Mouse (Mus musculus) neural tube, embryonic 11.5 days (tissue): ENCODE measurements at regions not wholly inside any gene's neighbourhood (a gene's known extent, or its start where the extent isn't known, plus 50 kb on each side); places are given as distances from the start of the nearest gene placed in this dataset.
A peak's percentile ranks its signal among the peaks of the same experiment; 100 is the strongest.
"Not testable (repeated sequence)": the region's sequence is repeated elsewhere in the genome, so short reads cannot be mapped to it uniquely, and the experiment has no call there.

Source experiments
- ATAC-seq: fragments of 200-750 bp; cut with Nextera tagmentation; 2 replicates; pipeline ENCODE4 v1.8.0; 2017; ENCODE audit warnings: moderate number of reproducible peaks, mild to moderate bottlenecking, moderate TSS enrichment, moderate library complexity; ENCODE audit not compliant: insufficient read depth, low FRiP score, low TSS enrichment
- DNase-seq: peaks from one replicate; pipeline ENCODE4 v3.0.0-alpha.2; 2015; ENCODE audit warnings: low spot score
- H3K27ac ChIP-seq: fragments of 300-500 bp; sonication (generic); 2 replicates; pipeline ENCODE4 v1.5.1; 2014; ENCODE audit warnings: low read depth, mild to moderate bottlenecking, low read length
- H3K27me3 ChIP-seq: fragments of 300-500 bp; sonication (generic); 2 replicates; pipeline ENCODE4 v1.6.1; 2014; ENCODE audit warnings: mild to moderate bottlenecking, low read length, mixed read lengths; ENCODE audit not compliant: control insufficient read depth, insufficient read depth
- H3K36me3 ChIP-seq: fragments of 300-500 bp; sonication (generic); 2 replicates; pipeline ENCODE4 v1.6.1; 2014; ENCODE audit warnings: mild to moderate bottlenecking, low read length, moderate library complexity, mixed read lengths; ENCODE audit not compliant: control insufficient read depth, insufficient read depth
- H3K4me1 ChIP-seq: fragments of 300-500 bp; sonication (generic); 2 replicates; pipeline ENCODE4 v1.6.1; 2014; ENCODE audit warnings: low read length, mixed read lengths; ENCODE audit not compliant: control insufficient read depth, insufficient read depth
- H3K4me2 ChIP-seq: fragments of 300-500 bp; sonication (generic); 2 replicates; pipeline ENCODE4 v1.6.1; 2014; ENCODE audit warnings: low read depth, mild to moderate bottlenecking, moderate library complexity
- H3K4me3 ChIP-seq: fragments of 300-500 bp; sonication (generic); 2 replicates; pipeline ENCODE4 v1.5.1; 2014; ENCODE audit warnings: low read depth, low read length
- H3K9ac ChIP-seq: fragments of 300-500 bp; sonication (generic); 2 replicates; pipeline ENCODE4 v1.6.1; 2014; ENCODE audit warnings: mild to moderate bottlenecking, low read length
- H3K9me3 ChIP-seq: fragments of 300-500 bp; sonication (generic); 2 replicates; pipeline ENCODE4 v1.6.1; 2016; ENCODE audit warnings: low read length; ENCODE audit not compliant: control insufficient read depth
- WGBS: fragments of 180-500 bp; shearing (Covaris S2); extraction: QIAGEN DNeasy Blood & Tissue Kit; methylation state at CpG from one replicate; pipeline ENCODE4 v1.1.7; 2014; 5-methylcytosine and 5-hydroxymethylcytosine counted together

DNA sequence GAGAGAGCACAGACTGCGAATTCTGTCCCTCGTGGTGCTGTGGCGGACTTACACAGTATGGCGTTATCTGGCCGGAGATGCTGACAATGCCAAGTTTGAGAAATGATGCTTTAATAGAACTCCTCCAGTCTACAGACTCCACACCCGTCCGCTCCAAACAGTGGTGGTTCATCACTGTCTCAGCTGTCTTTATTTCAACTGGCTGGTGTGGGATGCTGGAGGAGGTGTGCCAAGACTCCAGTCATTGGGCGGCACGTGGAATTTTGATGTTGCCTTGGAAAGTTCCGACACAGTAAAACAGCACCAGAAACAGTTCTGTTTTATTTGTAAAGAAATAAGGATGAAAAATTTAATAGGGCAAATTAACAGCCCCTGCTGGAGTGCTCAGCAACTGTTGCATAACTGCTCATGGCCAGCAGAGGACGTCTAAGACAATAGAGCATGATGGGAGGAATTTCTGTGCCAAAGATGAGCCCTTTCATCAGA, 141.8 kb upstream of the 1700025G04Rik start:
- Histone ChIP-seq H3K36me3 (no peaks in the 10 kb centered on the region), H3K27ac (no peak overlapping the region), H3K27me3 (no peaks in the 10 kb centered on the region), H3K4me3 (no peak overlapping the region), H3K9me3 (no peaks in the 10 kb centered on the region), H3K9ac (no peak overlapping the region), H3K4me1 (no peaks in the 10 kb centered on the region), H3K4me2 (no peak overlapping the region)
- no peak for ATAC-seq
- WGBS, result 82% methylated on average over 11 of the region's 11 CpGs
- DNase-seq, result no peak

DNA sequence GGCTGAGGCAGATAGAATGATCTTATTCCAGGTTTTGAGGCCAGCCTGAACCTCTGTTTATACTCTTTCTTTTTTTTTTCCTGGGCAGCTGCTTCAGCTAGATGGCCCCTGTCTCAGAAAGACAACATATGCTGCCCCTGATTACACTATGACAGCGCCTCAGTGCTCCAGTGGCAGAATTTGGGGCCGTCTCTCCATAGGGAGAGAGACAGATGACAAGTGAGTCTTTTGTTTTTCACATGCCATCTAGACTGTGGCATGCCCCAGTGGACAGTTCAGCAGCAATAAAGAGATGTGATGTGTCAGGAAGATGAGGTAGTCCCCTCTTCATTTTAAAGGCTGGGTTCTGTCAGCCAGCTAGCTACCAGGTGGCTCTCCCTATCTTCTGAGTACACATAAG, 139.8 kb upstream of the 1700025G04Rik start:
- no peak overlapping the region for H3K4me2 ChIP-seq
- no peak overlapping the region for H3K27ac ChIP-seq
- H3K9ac ChIP-seq, result no peak overlapping the region
- ATAC-seq (no peak), DNase-seq (no peak)
- no peaks in the 10 kb centered on the region for H3K4me1 ChIP-seq
- 57% methylated on average over 2 of the region's 2 CpGs for WGBS
- H3K9me3 ChIP-seq, result no peaks in the 10 kb centered on the region
- no peaks in the 10 kb centered on the region for H3K27me3 ChIP-seq
- H3K4me3 ChIP-seq, result no peak overlapping the region
- H3K36me3 ChIP-seq, result no peaks in the 10 kb centered on the region

DNA sequence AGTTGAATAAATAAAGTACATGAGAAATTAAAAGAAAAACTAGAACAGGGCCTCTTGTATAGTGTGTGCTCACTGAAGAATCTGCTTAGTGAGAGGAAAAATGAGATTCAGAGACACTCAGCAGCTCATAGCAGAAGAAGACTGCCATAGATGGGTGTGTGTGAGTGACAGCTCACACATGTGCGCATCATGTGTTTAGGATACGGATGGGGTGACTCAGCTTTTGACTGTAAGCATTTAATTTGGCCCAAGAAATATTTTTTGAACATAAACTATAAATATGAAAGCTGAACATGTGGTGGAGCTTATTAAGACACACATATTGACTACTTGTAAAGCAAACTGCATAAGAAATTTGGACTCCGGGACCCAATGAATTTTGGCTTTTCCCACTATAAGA, 136.1 kb upstream of the 1700025G04Rik start:
- WGBS, result 91% methylated on average over 3 of the region's 3 CpGs
- H3K4me2 ChIP-seq, result no peak overlapping the region
- H3K4me3 ChIP-seq, result no peak overlapping the region
- no peak overlapping the region for H3K27ac ChIP-seq
- H3K36me3 ChIP-seq, result no peaks in the 10 kb centered on the region
- no peak overlapping the region for H3K9ac ChIP-seq
- no peak for ATAC-seq
- DNase-seq, result no peak
- H3K4me1 ChIP-seq, result no peaks in the 10 kb centered on the region
- no peaks in the 10 kb centered on the region for H3K27me3 ChIP-seq
- no peaks in the 10 kb centered on the region for H3K9me3 ChIP-seq

- Histone ChIP-seq H3K9me3 (no peaks in the 10 kb centered on the region), H3K27ac (no peak overlapping the region), H3K9ac (no peak overlapping the region), H3K27me3 (no peaks in the 10 kb centered on the region), H3K4me1 (no peaks in the 10 kb centered on the region), H3K4me3 (no peak overlapping the region), H3K4me2 (no peak overlapping the region), H3K36me3 (no peaks in the 10 kb centered on the region)
- ATAC-seq (no peak), DNase-seq (no peak)
- 82% methylated on average over 1 of the region's 1 CpGs for WGBS
Observed at GRCm38 (mm10) chr1:152223666-152224065, 133.7 kb upstream of the 1700025G04Rik start.

- ATAC-seq, result no peak
- Histone ChIP-seq H3K4me1 (no peaks in the 10 kb centered on the region), H3K9ac (no peak overlapping the region), H3K9me3 (no peaks in the 10 kb centered on the region), H3K27me3 (no peaks in the 10 kb centered on the region), H3K4me3 (no peak overlapping the region), H3K4me2 (no peak overlapping the region), H3K36me3 (no peaks in the 10 kb centered on the region), H3K27ac (no peak overlapping the region)
- WGBS, result 88% methylated on average over 14 of the region's 14 CpGs
- DNase-seq, result no peak
Observed at GRCm38 (mm10) chr1:152220804-152221565, 131.1 kb upstream of the 1700025G04Rik start.

- H3K9ac ChIP-seq, ATAC-seq, H3K27ac ChIP-seq, DNase-seq, H3K27me3 ChIP-seq, H3K4me1 ChIP-seq, H3K9me3 ChIP-seq, H3K4me3 ChIP-seq, H3K4me2 ChIP-seq, H3K36me3 ChIP-seq: not testable (repeated sequence)
- WGBS, result 82% methylated on average over 5 of the region's 5 CpGs
Observed at GRCm38 (mm10) chr1:152219752-152220151, 129.8 kb upstream of the 1700025G04Rik start.

DNA sequence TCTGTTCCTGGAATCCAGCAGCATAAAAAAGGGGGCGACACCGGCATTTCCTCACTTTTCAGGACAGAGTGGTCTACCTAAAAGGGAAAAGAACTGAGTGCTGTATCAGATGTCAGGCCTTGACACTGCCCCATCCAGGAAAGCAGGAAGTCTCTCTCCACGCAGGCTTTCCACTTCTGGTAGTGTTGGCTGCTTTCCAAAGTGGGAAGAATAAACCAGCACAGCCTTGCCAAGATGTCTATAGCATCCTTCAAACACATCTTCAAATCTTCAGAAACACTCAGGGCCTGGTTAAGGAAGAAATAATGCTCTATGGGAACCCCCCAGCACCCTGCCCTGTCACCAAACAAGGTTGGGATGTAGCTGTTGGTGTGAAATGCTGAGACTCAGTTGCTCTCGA, 127.5 kb upstream of the 1700025G04Rik start:
- ATAC-seq, result no peak
- Histone ChIP-seq H3K36me3 (no peaks in the 10 kb centered on the region), H3K9me3 (no peaks in the 10 kb centered on the region), H3K4me3 (no peak overlapping the region), H3K27ac (no peak overlapping the region), H3K4me1 (no peaks in the 10 kb centered on the region), H3K9ac (no peak overlapping the region), H3K4me2 (no peak overlapping the region), H3K27me3 (no peaks in the 10 kb centered on the region)
- WGBS, result 83% methylated on average over 4 of the region's 4 CpGs
- DNase-seq, result no peak

DNA sequence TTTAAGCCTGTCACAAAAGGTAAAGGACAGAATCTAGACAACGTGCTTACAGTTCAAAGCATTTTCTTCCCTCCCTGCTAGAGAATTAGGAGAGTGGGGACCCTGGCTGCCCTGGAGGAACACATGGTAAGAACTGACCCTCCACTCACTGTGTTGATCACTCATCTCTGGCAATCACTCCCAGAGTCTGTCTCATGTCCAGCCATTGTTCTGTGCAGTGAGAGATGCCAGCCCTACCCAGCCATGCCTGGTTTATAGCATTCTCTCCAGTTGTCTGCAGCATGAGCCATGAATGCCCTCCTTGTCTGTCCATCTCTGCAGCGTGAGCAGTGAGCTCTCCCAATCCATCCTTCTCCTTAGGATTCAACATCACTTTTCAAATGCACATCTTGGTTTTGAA, 124.5 kb upstream of the 1700025G04Rik start:
- 82% methylated on average over 2 of the region's 2 CpGs for WGBS
- DNase-seq, result no peak
- no peak for ATAC-seq

GRCm38 (mm10) chr1:152203187-152203586, 113.3 kb upstream of the 1700025G04Rik start:
- H3K4me2 ChIP-seq, result no peak overlapping the region
- H3K9ac ChIP-seq, result no peak overlapping the region
- no peak overlapping the region for H3K27ac ChIP-seq
- no peaks in the 10 kb centered on the region for H3K27me3 ChIP-seq
- H3K4me3 ChIP-seq, result no peak overlapping the region
- H3K36me3 ChIP-seq, result no peaks in the 10 kb centered on the region
- 0 out of 2 replicates have a peak, but pooled peaks cover 3% of the 10 kb centered on the region for H3K4me1 ChIP-seq
- DNase-seq, result peak; percentile 38
- H3K9me3 ChIP-seq, result no peaks in the 10 kb centered on the region
- WGBS, result 51% methylated on average over 2 of the region's 2 CpGs
- ATAC-seq, result no peak

More for the DNA sequence above, 124.5 kb upstream of the 1700025G04Rik start:
- Histone ChIP-seq H3K4me1 (no peaks in the 10 kb centered on the region), H3K9ac (no peak overlapping the region), H3K9me3 (no peaks in the 10 kb centered on the region), H3K27me3 (no peaks in the 10 kb centered on the region), H3K36me3 (no peaks in the 10 kb centered on the region), H3K4me2 (no peak overlapping the region), H3K4me3 (no peak overlapping the region), H3K27ac (no peak overlapping the region)
